Mouse (Mus musculus) forelimb bud, embryonic 11.5 days (tissue): Measurements from ENCODE around the gene C2cd2l.
"Not testable (repeated sequence)": the region's sequence is repeated elsewhere in the genome, so short reads cannot be mapped to it uniquely, and the experiment has no call there.

ENCODE experiments used
- DNase-seq: peaks from one replicate; pipeline ENCODE4 v3.0.0-alpha.2; 2012; ENCODE audit warnings: low read depth, low spot score

The C2cd2l gene

GRCm38 (mm10) chr9:44336093-44336406, 16.0 kb upstream of the C2cd2l start:
- DNase-seq = no peak

- no peak for DNase-seq
Measured at GRCm38 (mm10) chr9:44335331-44336092, 15.4 kb upstream of the C2cd2l start.

- DNase-seq = peak; percentile 100
Measured at GRCm38 (mm10) chr9:44334396-44335330, 14.6 kb upstream of the C2cd2l start, which contains the start of gene H2afx. TSS of gene H2afx (plus strand) at chr9:44334694.

DNA sequence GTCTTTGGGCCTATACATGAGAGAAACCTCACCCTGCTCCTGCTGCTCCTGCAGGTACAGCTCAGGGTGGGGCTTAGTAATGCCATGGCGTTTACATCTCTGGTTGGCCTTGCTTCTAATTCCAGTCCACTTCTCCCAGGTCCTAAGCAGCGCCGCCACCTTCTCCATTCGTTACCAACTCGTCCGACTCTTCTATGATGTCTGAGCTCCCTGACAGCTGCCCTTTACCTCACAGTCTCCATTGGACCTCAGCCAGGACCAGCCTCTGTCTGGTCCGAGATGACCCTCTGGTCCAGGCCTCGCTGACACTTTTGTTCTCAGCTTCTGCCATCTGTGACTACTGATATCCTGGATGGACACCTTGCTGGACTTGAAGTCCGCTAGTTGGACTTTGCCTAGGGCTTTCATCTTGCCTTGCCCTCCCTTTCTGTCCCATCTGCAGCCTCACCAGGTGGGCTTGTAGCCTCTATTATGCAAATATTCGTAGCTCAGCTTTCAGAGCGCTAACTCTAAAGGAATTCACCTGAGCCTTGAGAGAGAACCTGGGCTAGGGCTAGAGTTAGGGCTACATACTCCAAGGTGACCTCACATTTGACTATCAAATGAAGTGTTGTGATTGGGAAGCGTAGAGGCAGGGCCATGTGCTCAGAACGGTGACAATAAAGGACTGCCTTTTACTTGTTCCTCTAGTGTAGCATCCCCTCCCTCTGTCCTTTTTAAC, 13.0 kb upstream of the C2cd2l start:
- DNase-seq = no peak

DNA sequence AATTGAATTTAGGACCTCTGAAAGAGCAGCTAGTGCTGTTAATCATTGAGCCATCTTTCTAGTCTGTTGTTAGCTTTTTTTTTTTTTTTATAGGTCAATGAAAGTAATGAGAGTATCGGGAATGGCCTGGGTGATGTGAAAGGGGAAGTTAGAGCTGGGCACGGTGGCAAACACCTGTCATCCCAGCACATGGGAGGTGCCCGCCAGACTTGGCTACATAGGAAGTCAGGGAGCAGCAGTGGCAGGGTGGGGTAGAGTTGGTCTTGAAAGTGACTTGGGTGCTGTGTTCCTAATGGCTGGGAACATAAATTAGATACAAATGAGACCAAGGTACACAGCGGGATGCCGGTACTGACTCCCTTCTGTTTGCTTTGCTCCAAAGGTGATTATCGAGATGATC, 10.7 kb upstream of the C2cd2l start:
- DNase-seq = no peak

DNA sequence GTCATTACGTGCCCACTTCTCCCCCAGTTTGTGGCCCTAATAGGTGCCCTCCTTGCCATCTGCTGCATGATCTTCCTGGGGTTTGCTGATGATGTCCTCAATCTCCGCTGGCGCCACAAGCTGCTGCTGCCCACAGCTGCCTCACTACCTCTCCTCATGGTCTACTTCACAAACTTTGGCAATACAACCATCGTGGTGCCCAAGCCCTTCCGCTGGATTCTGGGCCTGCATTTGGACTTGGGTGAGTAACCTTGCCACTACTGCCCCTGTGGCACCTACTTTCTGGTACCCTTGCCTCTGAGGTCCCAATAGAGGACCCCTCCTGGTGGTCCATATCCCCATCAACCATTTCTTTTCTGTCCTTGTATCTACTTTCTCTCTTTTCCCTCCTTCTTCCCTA, 7.8 kb upstream of the C2cd2l start:
- DNase-seq = no peak

GRCm38 (mm10) chr9:44327064-44327711, 7.1 kb upstream of the C2cd2l start:
- no peak for DNase-seq

DNA sequence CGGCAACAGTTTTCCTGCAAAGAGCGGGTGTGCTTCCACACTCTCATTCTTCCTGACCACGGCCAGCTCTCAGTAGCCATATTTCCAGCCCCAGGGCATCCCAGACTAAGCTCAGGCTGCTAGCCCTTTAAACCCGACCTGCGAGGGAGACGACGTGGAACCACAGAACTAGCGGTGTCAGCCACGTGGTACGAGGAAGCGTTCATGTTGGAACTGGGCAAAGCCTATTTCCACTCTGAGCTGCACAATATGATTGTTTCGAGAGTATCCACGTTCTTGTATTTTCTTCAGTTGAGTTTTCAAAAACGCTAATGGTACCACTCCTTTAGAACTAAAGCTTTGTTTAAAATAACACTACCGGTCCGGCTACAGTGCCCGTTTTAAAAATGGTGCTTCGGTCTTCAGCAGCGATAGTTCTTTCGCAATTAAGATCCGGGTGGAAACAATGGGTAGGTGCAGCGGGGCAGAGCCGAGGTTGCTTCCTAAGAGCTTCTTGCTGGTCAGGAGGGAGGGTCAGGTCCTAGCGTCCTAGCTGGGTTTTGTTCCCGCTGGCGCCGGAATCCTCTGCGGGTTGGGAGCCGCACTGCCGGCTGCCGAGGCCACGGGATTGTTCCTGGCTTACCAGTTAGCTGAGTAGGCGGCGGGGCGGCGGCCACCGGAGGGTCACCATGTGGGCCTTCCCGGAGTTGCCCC, 6.4 kb upstream of the C2cd2l start:
- peak; percentile 84 for DNase-seq

DNA sequence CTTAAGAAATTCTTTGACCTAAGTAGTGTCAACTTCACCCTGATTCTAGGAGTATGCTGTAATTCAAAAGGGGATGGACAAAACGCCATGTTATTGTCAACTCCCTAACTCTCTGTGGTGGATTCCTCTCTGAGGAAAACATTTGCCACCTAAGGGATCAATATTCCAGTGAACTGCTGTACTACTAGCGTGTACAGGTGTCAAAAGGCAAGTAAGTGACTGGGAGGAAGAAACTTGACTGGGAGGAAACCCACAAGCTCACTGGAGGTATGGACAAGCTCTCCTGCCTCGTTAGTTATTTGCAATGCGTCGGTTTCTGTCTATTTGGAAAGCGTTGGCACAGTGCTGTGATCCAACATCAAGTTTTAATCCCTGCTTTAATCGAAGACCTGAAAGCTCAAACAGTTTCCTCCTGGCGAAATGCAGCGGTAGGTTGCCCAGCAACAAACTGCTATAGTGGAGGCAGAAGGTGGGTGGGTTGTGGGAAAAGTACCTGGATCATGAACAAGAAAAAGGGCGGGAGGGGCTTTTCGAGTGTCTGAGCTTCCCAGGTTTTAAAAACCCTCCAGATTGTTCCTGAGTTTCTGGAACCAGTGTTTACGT, 5.8 kb upstream of the C2cd2l start, which contains the start of gene Dpagt1:
TSS of gene Dpagt1 (plus strand) at position 252 of the 603 bp plus-strand sequence.
- peak; percentile 51 for DNase-seq

- DNase-seq = not testable (repeated sequence)
Measured at GRCm38 (mm10) chr9:44325032-44325767, 5.1 kb upstream of the C2cd2l start.

DNA sequence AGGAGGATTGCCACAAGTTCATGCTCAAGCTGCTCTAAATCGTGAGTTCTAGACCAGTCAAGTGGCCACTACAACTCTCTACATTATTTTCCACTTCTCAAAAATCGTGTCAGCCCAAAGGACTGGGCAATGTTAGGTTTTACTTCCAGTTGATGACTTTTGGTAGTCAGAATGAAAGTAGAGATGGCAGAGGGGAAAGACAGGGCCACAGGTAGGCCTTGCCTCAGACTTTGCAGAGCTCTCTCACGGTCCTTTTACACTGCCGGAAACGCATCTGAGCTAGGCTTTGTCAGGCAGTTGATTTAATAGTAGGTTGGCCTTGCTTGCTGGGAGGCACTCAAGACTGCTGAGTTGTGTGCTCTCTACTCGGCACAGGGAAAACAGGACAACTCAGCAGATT, 4.1 kb upstream of the C2cd2l start:
- DNase-seq = no peak

DNA sequence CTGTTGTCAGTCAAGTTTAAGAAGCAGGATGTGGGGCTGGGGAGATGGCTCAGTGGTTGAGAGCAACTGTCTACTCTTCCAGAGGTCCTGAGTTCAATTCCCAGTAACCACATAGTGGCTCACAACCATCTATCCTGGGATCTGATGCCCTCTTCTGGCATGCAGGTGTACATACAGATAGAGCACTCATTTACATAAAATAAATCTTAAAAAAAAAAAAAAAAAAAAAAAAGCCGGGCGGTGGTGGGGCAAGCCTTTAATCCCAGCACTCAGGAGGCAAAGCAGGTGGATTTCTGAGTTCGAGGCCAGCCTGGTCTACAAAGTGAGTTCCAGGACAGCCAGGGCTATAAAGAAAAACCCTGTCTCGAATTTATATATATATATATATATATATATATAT, 3.6 kb upstream of the C2cd2l start:
- not testable (repeated sequence) for DNase-seq

DNA sequence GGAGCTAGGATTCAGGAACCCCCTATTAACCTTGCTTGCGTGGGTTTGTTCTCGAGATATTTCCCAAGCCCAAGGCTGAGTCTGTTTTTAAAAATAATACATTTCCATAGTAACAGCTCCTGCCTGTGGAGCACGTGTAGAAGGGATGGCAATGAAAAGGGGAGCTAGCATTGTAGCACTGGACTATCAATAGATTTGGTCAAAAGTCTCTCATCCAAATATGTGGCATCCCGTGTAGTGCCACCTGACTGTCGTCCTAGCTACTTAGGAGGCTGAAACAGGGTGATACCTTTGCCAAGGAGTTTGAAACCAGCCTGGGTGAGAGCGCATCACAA, 681 bp upstream of the C2cd2l start:
- no peak for DNase-seq

- DNase-seq = no peak
Measured at GRCm38 (mm10) chr9:44319105-44319886, 789 bp downstream of the C2cd2l start.

DNA sequence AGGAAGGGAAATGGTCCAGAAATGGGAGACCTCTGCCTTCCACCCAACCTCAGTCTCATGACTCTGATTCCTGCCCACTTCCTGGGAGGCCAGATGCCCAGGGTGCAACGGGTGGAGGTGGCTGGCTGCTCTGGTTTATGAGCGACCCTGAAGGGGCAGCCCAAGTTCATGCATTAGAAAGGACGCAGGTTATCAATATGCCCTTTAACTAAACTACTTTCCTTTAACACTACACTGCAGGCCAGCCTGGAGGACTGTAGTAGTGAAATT, 1.3 kb downstream of the C2cd2l start:
- DNase-seq = no peak

DNA sequence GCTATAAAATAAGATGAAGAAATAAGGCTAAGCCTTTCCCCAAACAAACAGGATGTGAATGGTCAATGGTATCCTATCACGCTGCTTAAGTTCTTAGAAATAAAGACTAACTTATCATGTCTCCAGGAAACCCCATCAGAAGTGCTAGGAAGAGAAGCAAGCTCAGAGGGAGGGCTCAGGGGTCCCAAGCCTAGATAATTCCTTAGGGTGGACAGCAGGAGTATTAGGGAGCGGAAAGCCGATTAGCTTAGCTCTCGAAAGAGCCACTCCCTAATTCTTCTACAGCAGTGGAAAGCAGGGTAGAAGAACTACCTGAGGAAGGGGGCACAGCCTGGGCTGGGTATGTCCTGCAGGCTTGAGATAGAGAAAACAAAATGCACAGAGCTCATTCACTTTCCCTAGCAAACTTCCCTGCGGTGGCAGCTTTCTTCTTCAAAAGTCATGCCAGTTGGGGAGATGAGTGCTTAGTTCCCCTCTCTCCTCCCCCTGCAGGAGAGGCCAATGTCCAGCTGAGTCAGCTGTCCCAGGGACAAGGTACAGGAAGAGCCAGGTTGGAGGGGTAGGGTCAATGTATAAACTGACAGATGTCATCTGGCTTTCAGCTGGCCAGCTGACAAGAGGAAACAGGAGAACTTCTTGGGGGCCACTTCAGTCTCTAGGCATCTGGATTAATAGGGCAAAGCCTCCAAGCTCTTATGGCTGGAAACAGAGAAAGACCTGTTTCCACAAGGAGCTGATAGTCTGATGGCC, 1.8 kb downstream of the C2cd2l start:
- DNase-seq = no peak

DNA sequence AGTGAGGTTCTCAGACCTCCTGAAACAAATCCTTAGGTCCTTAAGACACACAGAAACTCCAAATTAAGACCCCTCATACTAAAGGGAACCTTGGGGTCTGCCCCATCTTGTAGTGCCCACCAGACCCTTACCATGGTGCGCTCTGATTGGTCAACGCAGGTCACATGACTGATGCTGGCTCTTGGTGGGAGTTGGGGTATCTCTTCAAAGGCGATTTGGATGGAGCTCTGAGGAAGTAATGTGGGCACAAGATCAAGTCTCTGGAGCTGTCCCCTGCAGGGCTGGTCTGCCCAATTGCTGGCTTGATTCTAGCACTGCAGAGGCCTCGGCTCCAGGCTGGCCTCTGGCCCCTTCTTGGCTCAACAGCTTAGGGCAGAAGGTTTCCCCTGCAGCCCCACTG, 2.6 kb downstream of the C2cd2l start:
- no peak for DNase-seq

GRCm38 (mm10) chr9:44314910-44315309, 5.2 kb downstream of the C2cd2l start:
- no peak for DNase-seq

DNA sequence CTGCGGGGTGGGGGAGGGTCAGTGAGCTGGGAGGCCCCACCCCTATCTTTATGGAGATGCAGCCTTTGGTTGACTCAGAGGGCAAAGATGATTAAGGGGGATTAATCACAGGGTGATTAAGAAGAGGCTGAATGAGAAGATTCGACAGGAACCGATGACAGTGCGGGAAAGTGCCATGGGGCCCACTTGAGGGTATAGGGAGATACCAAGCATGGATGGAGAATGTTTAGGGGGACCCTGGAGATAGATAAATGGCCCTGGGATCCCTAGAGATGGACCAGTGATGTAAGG, 5.9 kb downstream of the C2cd2l start:
- no peak for DNase-seq
